Comparison of ENCODE assay signal across 8 mouse cellular contexts in the genomic region with DNA sequence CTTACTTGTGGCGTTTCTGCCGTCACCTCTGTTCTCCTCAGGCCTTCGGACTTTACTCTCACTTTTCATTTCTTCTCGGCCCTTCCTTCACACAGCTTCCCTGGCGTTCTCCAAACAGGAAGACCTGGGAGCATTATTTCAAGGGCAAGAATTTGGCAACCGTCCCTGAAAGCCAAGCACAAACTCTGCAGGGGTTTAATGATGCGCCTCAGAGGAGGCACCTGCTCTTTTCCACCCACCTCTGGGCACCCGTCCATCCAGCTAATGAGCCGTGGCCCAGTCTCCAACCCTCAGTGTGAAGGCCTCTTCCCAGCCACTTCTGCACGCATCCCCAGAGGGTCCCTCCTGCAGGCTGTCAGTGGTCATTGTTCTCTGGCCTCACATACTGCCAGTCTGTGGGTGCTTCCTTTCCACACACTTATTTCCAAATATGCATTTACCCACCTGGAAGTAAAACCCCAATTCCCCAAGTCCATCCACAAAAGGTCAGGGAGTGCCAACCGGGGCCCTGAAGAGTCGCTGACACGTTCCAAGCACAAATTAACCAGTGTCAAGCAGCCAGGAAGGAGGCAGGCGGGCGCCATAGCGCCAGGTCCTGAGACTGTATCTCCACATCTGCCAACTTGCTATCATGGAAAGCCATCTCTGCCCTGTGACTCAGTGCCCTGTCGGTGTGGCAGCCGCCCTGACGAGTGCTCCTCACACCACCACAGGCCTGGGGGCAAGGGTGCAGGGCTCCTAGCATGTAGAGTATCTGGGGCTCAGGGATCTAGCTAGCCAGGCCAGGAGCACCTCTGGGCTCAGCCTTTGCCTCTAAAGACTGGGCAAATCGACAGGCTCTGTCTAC. TPM values are rescaled to one million over a fixed set of nuclear protein-coding genes. Genes with fewer than 3 reads are reported as not detected.
DNase-seq lines count a peak whose midpoint lies in the region; ATAC-seq and TF ChIP-seq lines count a peak whose summit lies in the region.

No protein-coding gene starts in this region.

- no peak for TF ChIP-seq POLR2A in lung, adult 2 months (IDR thresholded peaks at IDR 0.05; ENCODE audit: borderline replicate concordance, extremely low read depth, low read depth, low read length)

- 0 out of 2 replicates have a peak overlapping the region, but pooled peaks have one; percentile 18 for H3K9ac ChIP-seq in lung, embryonic 16.5 days (ENCODE audit: low read length)
- no peak overlapping the region for H3K9ac ChIP-seq in kidney, embryonic 15.5 days
- H3K9ac ChIP-seq in stomach, embryonic 15.5 days, result no peak overlapping the region

- H3K4me3 ChIP-seq in lung, embryonic 16.5 days (ENCODE audit: low read length), result no peak overlapping the region
- H3K4me3 ChIP-seq in lung, adult 2 months (replicated peaks; ENCODE audit: extremely low read depth, low read depth, low read length), result no peak overlapping the region
- H3K4me3 ChIP-seq in kidney, embryonic 15.5 days (replicated peaks), result no peak overlapping the region
- no peak overlapping the region for H3K4me3 ChIP-seq in stomach, embryonic 15.5 days (replicated peaks)

- DNase-seq in lung, adult 2 months, result no peak
- peak; percentile 41 for DNase-seq in cerebellum, adult 9-10 months
- DNase-seq in thymus, postnatal 4 days, result no peak
- DNase-seq in thymus, postnatal 0 days (ENCODE audit: low spot score), result no peak

- peaks cover 34% of the 10 kb centered on the region for H3K4me1 ChIP-seq in lung, embryonic 16.5 days (replicated peaks; ENCODE audit: control insufficient read depth, insufficient read depth, low read length)
- H3K4me1 ChIP-seq in lung, adult 2 months (ENCODE audit: control insufficient read depth, insufficient read depth, low read length), result peaks cover 13% of the 10 kb centered on the region
- peaks cover 43% of the 10 kb centered on the region for H3K4me1 ChIP-seq in kidney, embryonic 15.5 days
- peaks cover 31% of the 10 kb centered on the region for H3K4me1 ChIP-seq in stomach, embryonic 15.5 days

- 52% methylated on average over 20 of the region's 20 CpGs for WGBS in lung, embryonic 16.5 days
- WGBS in lung, adult 2 months, result 51% methylated on average over 20 of the region's 20 CpGs
- 45% methylated on average over 20 of the region's 20 CpGs for WGBS in kidney, embryonic 15.5 days
- WGBS in stomach, embryonic 15.5 days, result 63% methylated on average over 20 of the region's 20 CpGs

- no peaks in the 10 kb centered on the region for H3K27me3 ChIP-seq in lung, embryonic 16.5 days (ENCODE audit: control insufficient read depth, insufficient read depth, low read depth, low read length)
- H3K27me3 ChIP-seq in kidney, embryonic 15.5 days, result no peaks in the 10 kb centered on the region
- no peaks in the 10 kb centered on the region for H3K27me3 ChIP-seq in stomach, embryonic 15.5 days (replicated peaks)

- no peak for TF ChIP-seq CTCF in lung, adult 2 months (IDR thresholded peaks at IDR 0.05; ENCODE audit: insufficient read depth, low read length)

- H3K36me3 ChIP-seq in lung, embryonic 16.5 days (ENCODE audit: control insufficient read depth, insufficient read depth, low read length), result no peaks in the 10 kb centered on the region
- no peaks in the 10 kb centered on the region for H3K36me3 ChIP-seq in kidney, embryonic 15.5 days
- H3K36me3 ChIP-seq in stomach, embryonic 15.5 days, result no peaks in the 10 kb centered on the region

- H3K27ac ChIP-seq in lung, embryonic 16.5 days (ENCODE audit: low read length), result no peak overlapping the region
- H3K27ac ChIP-seq in kidney, embryonic 15.5 days, result peak overlapping the region; percentile 84
- peak overlapping the region; percentile 46 for H3K27ac ChIP-seq in stomach, embryonic 15.5 days

- no peaks in the 10 kb centered on the region for H3K9me3 ChIP-seq in lung, embryonic 16.5 days (ENCODE audit: control insufficient read depth, low read length)
- no peaks in the 10 kb centered on the region for H3K9me3 ChIP-seq in kidney, embryonic 15.5 days (replicated peaks)
- no peaks in the 10 kb centered on the region for H3K9me3 ChIP-seq in stomach, embryonic 15.5 days

- peak; percentile 16; the same call in 1 of the 2 replicates for ATAC-seq in lung, embryonic 16.5 days (ENCODE audit: low read depth)
- peak; percentile 57; the same call in 1 of the 2 replicates for ATAC-seq in kidney, embryonic 15.5 days (replicated peaks; ENCODE audit: low FRiP score)
- ATAC-seq in stomach, embryonic 15.5 days (ENCODE audit: insufficient read depth, low FRiP score, low read depth), result no peak
- ATAC-seq in activated CD4-positive, CD25-positive, alpha-beta regulatory T cell, adult 4 months, result no peak

- no peak overlapping the region for H3K4me2 ChIP-seq in lung, embryonic 16.5 days (ENCODE audit: low read depth, low read length)
- H3K4me2 ChIP-seq in kidney, embryonic 15.5 days, result no peak overlapping the region; the same call in 1 of the 2 replicates
- peak overlapping the region; percentile 10; the same call in 1 of the 2 replicates for H3K4me2 ChIP-seq in stomach, embryonic 15.5 days

RNA-seq across cellular contexts. Expression of gene Slc45a1, which starts 56.0 kb away (rescaled TPM):
- 0.14 and 0.15 TPM in 2 replicates for polyA plus RNA-seq in lung, embryonic 16.5 days (2015; fragmentation: Nextera tagmentation; extraction: Ambion mirVana)
- 0.05 TPM in 1 of 2 replicates, not detected in the other for polyA plus RNA-seq in lung, adult 2 months (2012; rRNA removed)
- polyA plus RNA-seq in kidney, embryonic 15.5 days (2015; fragmentation: Nextera tagmentation; extraction: Ambion mirVana), result 0.28 and 0.30 TPM in 2 replicates
- polyA plus RNA-seq in stomach, embryonic 15.5 days (2015; fragmentation: Nextera tagmentation; extraction: Ambion mirVana), result 0.85 and 1.0 TPM in 2 replicates
- polyA plus RNA-seq in thymus, postnatal 0 days (2015; fragmentation: Nextera tagmentation; extraction: Ambion mirVana), result not detected in 2 replicates
- polyA plus RNA-seq in activated CD4-positive, CD25-positive, alpha-beta regulatory T cell, adult 4 months (2017; shearing (Covaris generic)), result under 1 TPM in 1 of 2 experiments, not detected in 1; 0.21 TPM

Comparison
In these comparisons a context has a peak if more than half of its experiments do, and no peak if none do; other contexts are left out.
1. ATAC-seq: peak in lung, embryonic 16.5 days (single experiment) and kidney, embryonic 15.5 days (single experiment); none in stomach, embryonic 15.5 days (single experiment) and activated CD4-positive, CD25-positive, alpha-beta regulatory T cell, adult 4 months (single experiment).